Mouse (Mus musculus): ENCODE measurements around the gene Sidt2. TPM values are rescaled to one million over a fixed set of nuclear protein-coding genes. Genes with fewer than 3 reads are reported as not detected.
A peak's percentile ranks its signal among the peaks of the same experiment; 100 is the strongest.

The Sidt2 gene
- polyA plus RNA-seq, 1 experiment from 2014 or later = 20.5 TPM

DNA sequence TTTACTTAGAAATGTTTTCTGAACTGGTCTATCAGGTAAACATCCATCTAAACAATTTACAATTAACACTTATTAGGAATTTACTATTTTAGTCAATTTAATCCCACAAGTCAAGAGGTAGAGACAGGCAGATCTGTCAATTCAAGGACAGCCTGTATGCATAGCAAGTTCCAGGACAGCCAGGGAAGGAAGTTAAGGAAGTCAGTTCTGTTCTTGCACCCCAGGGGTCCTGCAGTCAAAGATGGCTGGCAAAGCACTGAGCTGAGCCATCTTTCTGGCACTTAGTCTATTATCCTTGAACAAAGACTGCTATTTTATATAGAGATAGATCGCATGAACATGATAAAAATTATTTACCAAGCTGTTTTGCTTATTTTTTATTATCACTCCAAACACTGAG, 25.6 kb upstream of the Sidt2 start:
- no peak overlapping the region for H3K4me3 ChIP-seq (ENCODE audit: low read depth, low read length)
- H3K9ac ChIP-seq (ENCODE audit: low read depth, low read length) = no peak overlapping the region
- 74% methylated on average over 1 of the region's 1 CpGs for WGBS (ENCODE audit: insufficient replicate concordance)
- H3K9me3 ChIP-seq (replicated peaks; ENCODE audit: control insufficient read depth, low read length) = no peaks in the 10 kb centered on the region
- H3K27ac ChIP-seq (ENCODE audit: low read length) = no peak overlapping the region
- peaks cover 44% of the 10 kb centered on the region for H3K4me1 ChIP-seq (ENCODE audit: control insufficient read depth, low read depth, low read length)
- ATAC-seq (ENCODE audit: low read depth) = no peak
- no peaks in the 10 kb centered on the region for H3K27me3 ChIP-seq (ENCODE audit: control insufficient read depth, insufficient read depth, low read depth, low read length)
- peaks cover 7% of the 10 kb centered on the region for H3K36me3 ChIP-seq (ENCODE audit: control insufficient read depth, insufficient read depth)
- H3K4me2 ChIP-seq (ENCODE audit: low read depth, low read length) = peak overlapping the region; percentile 7; the same call in 1 of the 2 replicates

DNA sequence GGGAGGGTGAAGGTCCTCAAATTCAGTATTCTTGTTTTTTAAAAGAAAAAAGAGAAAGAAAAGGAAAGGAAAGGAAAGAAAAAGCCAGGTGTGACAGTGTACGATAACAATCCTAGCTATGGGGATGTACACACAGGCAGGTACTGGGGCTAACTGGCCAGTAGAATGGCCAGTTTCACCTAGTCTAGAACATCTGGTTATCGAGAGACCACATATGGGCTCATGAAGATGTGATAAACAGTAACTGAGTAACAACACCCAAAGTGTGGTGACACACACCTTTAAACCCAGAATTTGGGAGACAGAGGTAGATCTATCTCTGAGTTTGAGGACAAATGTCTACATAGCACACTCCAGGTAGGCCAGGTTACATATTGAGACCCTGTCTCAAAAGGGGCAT, 24.7 kb upstream of the Sidt2 start:
- Histone ChIP-seq H3K36me3 (ENCODE audit: control insufficient read depth, insufficient read depth) (peaks cover 13% of the 10 kb centered on the region), H3K27ac (ENCODE audit: low read length) (peak overlapping the region; percentile 49; the same call in 1 of the 2 replicates), H3K9ac (ENCODE audit: low read depth, low read length) (no peak overlapping the region), H3K9me3 (replicated peaks; ENCODE audit: control insufficient read depth, low read length) (no peaks in the 10 kb centered on the region), H3K4me3 (ENCODE audit: low read depth, low read length) (peak overlapping the region; percentile 4; the same call in 1 of the 2 replicates), H3K4me1 (ENCODE audit: control insufficient read depth, low read depth, low read length) (peaks cover 39% of the 10 kb centered on the region), H3K27me3 (ENCODE audit: control insufficient read depth, insufficient read depth, low read depth, low read length) (no peaks in the 10 kb centered on the region), H3K4me2 (ENCODE audit: low read depth, low read length) (peak overlapping the region; percentile 24)
- WGBS (ENCODE audit: insufficient replicate concordance) = 67% methylated on average over 2 of the region's 2 CpGs
- ATAC-seq (ENCODE audit: low read depth) = peak; percentile 49

DNA sequence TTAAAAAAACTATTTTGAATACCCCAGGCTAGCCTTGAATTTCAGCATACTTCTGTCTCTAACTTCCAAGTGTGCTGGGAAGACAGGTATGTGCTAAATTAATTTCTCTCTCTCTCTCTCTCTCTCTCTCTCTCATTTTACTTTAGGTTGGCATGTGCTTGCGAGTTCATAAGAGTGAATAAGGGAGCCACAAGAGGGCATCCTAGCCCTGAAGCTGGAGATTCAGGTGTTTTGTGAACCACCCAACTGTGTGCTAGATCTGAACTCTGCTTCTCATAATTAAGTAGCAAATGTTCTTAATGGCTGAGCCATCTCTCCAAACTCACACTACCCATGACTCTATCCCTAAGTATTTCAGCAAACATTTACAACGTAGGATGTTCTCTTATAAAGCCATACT, 21.8 kb upstream of the Sidt2 start:
- Histone ChIP-seq H3K36me3 (ENCODE audit: control insufficient read depth, insufficient read depth) (peaks cover 37% of the 10 kb centered on the region), H3K27ac (ENCODE audit: low read length) (no peak overlapping the region), H3K27me3 (ENCODE audit: control insufficient read depth, insufficient read depth, low read depth, low read length) (no peaks in the 10 kb centered on the region), H3K4me1 (ENCODE audit: control insufficient read depth, low read depth, low read length) (peaks cover 28% of the 10 kb centered on the region), H3K4me3 (ENCODE audit: low read depth, low read length) (no peak overlapping the region), H3K9ac (ENCODE audit: low read depth, low read length) (no peak overlapping the region), H3K9me3 (replicated peaks; ENCODE audit: control insufficient read depth, low read length) (no peaks in the 10 kb centered on the region), H3K4me2 (ENCODE audit: low read depth, low read length) (no peak overlapping the region)
- no peak for ATAC-seq (ENCODE audit: low read depth)
- 77% methylated on average over 2 of the region's 2 CpGs for WGBS (ENCODE audit: insufficient replicate concordance)

DNA sequence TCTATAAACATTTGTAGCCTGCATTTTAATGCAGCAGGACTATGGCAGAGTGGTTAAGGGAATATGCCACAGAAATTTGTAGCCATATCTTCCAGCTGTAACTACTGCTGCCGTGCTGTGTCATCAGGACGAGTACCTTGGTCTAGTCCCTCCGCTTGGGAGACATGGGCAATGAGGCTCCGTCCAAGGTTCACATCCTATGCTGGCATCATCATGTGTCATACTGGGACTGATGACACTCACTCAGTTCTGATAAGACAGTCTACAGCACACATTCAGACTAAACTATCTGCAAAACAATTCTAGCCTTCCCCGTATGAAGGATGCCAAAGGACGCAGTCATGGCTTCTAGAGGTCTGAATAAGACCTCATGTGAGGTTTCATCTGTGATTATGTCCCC, 8.5 kb upstream of the Sidt2 start:
- Histone ChIP-seq H3K27ac (ENCODE audit: low read length) (no peak overlapping the region), H3K36me3 (ENCODE audit: control insufficient read depth, insufficient read depth) (peaks cover 32% of the 10 kb centered on the region), H3K9ac (ENCODE audit: low read depth, low read length) (no peak overlapping the region), H3K4me3 (ENCODE audit: low read depth, low read length) (no peak overlapping the region), H3K27me3 (ENCODE audit: control insufficient read depth, insufficient read depth, low read depth, low read length) (no peaks in the 10 kb centered on the region), H3K4me1 (ENCODE audit: control insufficient read depth, low read depth, low read length) (peaks cover 3% of the 10 kb centered on the region), H3K9me3 (replicated peaks; ENCODE audit: control insufficient read depth, low read length) (no peaks in the 10 kb centered on the region), H3K4me2 (ENCODE audit: low read depth, low read length) (no peak overlapping the region)
- 83% methylated on average over 6 of the region's 6 CpGs for WGBS (ENCODE audit: insufficient replicate concordance)
- ATAC-seq (ENCODE audit: low read depth) = no peak

DNA sequence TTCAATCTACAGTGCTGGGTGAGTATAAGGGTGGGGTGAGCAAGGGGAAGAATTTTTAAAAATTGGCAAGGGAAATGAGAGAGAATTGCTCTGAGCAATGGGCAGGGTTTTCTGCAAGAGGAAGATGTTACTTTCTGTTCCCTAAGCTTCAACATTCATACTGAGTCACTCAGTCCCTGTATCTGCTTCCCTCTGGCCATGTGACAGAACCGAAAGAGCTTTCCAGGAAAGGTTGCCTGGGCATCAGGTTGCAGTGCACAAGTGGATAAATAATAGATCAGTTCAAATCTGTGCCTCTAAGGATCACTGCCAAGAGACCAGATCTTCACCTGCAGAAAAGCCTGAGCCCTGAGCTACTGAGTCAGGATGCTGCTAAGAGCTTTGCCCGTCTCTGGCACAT, 6.8 kb upstream of the Sidt2 start:
- Histone ChIP-seq H3K9me3 (replicated peaks; ENCODE audit: control insufficient read depth, low read length) (no peaks in the 10 kb centered on the region), H3K9ac (ENCODE audit: low read depth, low read length) (no peak overlapping the region), H3K4me2 (ENCODE audit: low read depth, low read length) (no peak overlapping the region), H3K4me1 (ENCODE audit: control insufficient read depth, low read depth, low read length) (peaks cover 3% of the 10 kb centered on the region), H3K27ac (ENCODE audit: low read length) (no peak overlapping the region), H3K36me3 (ENCODE audit: control insufficient read depth, insufficient read depth) (peaks cover 25% of the 10 kb centered on the region), H3K4me3 (ENCODE audit: low read depth, low read length) (no peak overlapping the region), H3K27me3 (ENCODE audit: control insufficient read depth, insufficient read depth, low read depth, low read length) (no peaks in the 10 kb centered on the region)
- ATAC-seq (ENCODE audit: low read depth) = no peak
- WGBS (ENCODE audit: insufficient replicate concordance) = 69% methylated on average over 2 of the region's 2 CpGs

DNA sequence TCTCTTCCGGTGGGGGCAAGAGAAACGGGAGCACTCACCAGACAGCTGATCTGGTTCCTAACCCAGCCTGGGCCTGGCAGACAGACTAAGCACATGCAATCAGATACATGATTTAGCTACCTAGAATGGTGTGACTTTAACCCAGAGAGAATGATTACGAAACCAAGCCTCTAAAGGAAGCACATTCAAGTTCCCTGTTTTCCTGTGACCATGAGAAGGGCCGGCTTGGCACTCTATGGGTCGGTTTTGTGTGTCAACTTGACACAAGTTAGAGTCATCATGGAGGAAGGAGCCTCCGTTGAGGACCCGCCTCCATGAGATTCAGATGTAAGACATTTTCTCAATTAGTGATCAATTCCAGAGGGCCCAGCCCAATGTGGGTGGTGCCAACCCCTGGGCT, 4.6 kb upstream of the Sidt2 start:
- Histone ChIP-seq H3K4me1 (ENCODE audit: control insufficient read depth, low read depth, low read length) (peaks cover 11% of the 10 kb centered on the region), H3K4me3 (ENCODE audit: low read depth, low read length) (no peak overlapping the region), H3K27me3 (ENCODE audit: control insufficient read depth, insufficient read depth, low read depth, low read length) (no peaks in the 10 kb centered on the region), H3K9me3 (replicated peaks; ENCODE audit: control insufficient read depth, low read length) (no peaks in the 10 kb centered on the region), H3K9ac (ENCODE audit: low read depth, low read length) (no peak overlapping the region), H3K27ac (ENCODE audit: low read length) (no peak overlapping the region), H3K36me3 (ENCODE audit: control insufficient read depth, insufficient read depth) (peaks cover 12% of the 10 kb centered on the region), H3K4me2 (ENCODE audit: low read depth, low read length) (no peak overlapping the region)
- no peak for ATAC-seq (ENCODE audit: low read depth)
- 44% methylated on average over 7 of the region's 7 CpGs for WGBS (ENCODE audit: insufficient replicate concordance)

DNA sequence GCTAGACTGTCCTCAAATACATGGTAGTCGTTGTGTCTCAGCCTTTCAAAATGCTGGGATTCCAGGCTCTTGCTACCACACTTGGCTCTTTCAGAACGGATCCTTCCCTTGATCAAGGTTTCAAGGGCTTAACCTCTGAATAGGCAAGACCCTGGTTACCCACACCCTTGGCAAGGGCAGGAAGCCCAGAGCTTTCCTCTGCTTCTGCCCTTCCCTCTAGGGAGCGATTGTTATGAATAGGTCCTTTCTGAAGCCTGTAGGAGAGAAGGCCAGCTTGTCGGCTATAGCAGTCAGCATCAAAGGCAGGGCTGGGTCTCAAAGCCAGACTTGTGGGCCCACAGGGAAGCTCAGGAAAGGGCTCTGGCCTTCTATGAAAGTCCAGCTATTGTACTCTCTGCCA, 3.8 kb upstream of the Sidt2 start:
- ATAC-seq (ENCODE audit: low read depth) = no peak
- no peaks in the 10 kb centered on the region for H3K27me3 ChIP-seq (ENCODE audit: control insufficient read depth, insufficient read depth, low read depth, low read length)
- H3K27ac ChIP-seq (ENCODE audit: low read length) = no peak overlapping the region
- WGBS (ENCODE audit: insufficient replicate concordance) = 72% methylated on average over 4 of the region's 4 CpGs
- peaks cover 17% of the 10 kb centered on the region for H3K4me1 ChIP-seq (ENCODE audit: control insufficient read depth, low read depth, low read length)
- peaks cover 11% of the 10 kb centered on the region for H3K36me3 ChIP-seq (ENCODE audit: control insufficient read depth, insufficient read depth)
- H3K4me2 ChIP-seq (ENCODE audit: low read depth, low read length) = no peak overlapping the region
- no peaks in the 10 kb centered on the region for H3K9me3 ChIP-seq (replicated peaks; ENCODE audit: control insufficient read depth, low read length)
- H3K9ac ChIP-seq (ENCODE audit: low read depth, low read length) = no peak overlapping the region
- H3K4me3 ChIP-seq (ENCODE audit: low read depth, low read length) = no peak overlapping the region

DNA sequence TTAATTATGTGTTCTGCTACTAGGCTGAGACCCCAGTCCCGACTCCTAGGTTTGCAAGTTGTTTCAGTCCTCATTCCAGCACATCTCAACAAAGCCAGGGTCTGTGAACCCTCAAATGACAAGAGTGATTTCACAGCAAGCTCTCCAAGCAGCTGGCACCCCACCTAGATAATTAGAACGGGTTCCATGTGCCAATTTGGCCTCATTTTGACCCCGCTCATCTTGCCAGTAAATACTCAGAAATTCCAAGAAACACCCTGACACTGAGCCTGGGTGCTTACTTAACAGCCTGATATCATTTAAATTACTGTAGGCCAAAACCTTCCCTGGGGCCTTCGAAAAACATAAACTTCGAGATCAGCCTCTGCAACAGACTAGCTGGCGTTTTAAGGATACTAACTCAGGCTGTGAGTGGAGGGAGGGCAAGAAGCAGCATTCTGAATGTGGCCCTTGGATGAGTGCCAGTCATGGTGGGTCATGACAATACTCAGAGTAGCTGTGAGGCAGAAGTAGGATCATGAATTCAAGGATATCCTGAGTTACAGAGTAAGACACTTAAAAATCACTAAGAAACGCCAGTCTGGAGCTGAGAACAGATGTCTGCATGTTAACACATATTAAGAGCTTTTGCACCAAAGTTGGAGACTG, 3.1 kb upstream of the Sidt2 start:
- H3K4me2 ChIP-seq (ENCODE audit: low read depth, low read length) = no peak overlapping the region
- no peak overlapping the region for H3K9ac ChIP-seq (ENCODE audit: low read depth, low read length)
- H3K4me1 ChIP-seq (ENCODE audit: control insufficient read depth, low read depth, low read length) = peaks cover 24% of the 10 kb centered on the region
- no peaks in the 10 kb centered on the region for H3K9me3 ChIP-seq (replicated peaks; ENCODE audit: control insufficient read depth, low read length)
- ATAC-seq (ENCODE audit: low read depth) = no peak
- 63% methylated on average over 7 of the region's 7 CpGs for WGBS (ENCODE audit: insufficient replicate concordance)
- no peak overlapping the region for H3K27ac ChIP-seq (ENCODE audit: low read length)
- no peaks in the 10 kb centered on the region for H3K27me3 ChIP-seq (ENCODE audit: control insufficient read depth, insufficient read depth, low read depth, low read length)
- no peak overlapping the region for H3K4me3 ChIP-seq (ENCODE audit: low read depth, low read length)
- 0 out of 2 replicates have a peak, but pooled peaks cover 4% of the 10 kb centered on the region for H3K36me3 ChIP-seq (ENCODE audit: control insufficient read depth, insufficient read depth)

DNA sequence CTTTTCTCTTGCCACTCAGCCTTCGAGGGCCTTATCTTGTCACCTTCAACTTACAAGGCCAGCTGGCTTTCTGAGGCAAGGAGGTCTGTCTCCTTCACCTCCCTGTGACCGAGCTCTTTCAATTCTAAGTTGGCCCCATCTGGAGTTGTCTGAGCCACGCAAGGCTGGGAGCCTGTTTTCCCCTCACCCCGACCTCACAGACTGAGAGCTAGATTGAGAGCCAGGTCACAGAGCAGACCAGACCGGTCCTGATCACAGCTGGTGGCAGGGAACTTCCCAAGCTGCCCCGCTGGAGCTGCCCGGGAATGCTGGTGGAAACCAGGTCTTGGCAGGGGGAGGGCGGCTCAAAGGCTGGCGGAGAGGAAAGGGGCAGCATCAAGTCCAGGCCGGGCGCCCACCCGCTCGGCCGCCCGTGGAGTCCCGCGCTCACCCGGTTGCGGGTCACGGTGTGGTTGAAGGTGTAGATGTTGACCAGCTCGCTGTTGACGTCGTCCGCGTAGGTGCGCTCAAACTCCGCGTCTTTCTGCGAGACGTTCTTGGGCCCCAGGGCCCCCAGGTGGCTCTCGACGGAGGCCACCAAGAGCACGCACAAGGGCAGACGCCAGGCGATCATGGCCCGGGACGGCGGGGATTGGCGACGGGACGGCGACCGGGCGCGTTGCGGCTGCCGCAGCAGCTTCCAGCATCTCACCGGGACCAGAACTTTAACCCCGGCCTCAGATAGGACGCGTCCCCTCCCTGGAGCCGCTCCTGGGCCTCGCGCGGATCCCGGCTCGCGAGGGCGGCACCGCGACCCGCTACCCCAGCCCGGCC, 558 bp downstream of the Sidt2 start:
- Histone ChIP-seq H3K27me3 (ENCODE audit: control insufficient read depth, insufficient read depth, low read depth, low read length) (no peaks in the 10 kb centered on the region), H3K36me3 (ENCODE audit: control insufficient read depth, insufficient read depth) (peaks cover 20% of the 10 kb centered on the region), H3K27ac (ENCODE audit: low read length) (peak overlapping the region; percentile 93), H3K4me1 (ENCODE audit: control insufficient read depth, low read depth, low read length) (peaks cover 23% of the 10 kb centered on the region), H3K9me3 (replicated peaks; ENCODE audit: control insufficient read depth, low read length) (no peaks in the 10 kb centered on the region), H3K9ac (ENCODE audit: low read depth, low read length) (peak overlapping the region; percentile 97), H3K4me3 (ENCODE audit: low read depth, low read length) (peak overlapping the region; percentile 85), H3K4me2 (ENCODE audit: low read depth, low read length) (peak overlapping the region; percentile 79)
- ATAC-seq (ENCODE audit: low read depth) = peak; percentile 62
- WGBS (ENCODE audit: insufficient replicate concordance) = under 1% methylated on average over 59 of the region's 63 CpGs

All from liver, embryonic 16.5 days (tissue).